Mouse (Mus musculus): ENCODE measurements around the gene Clasp2.
"Not testable (repeated sequence)": the region's sequence is repeated elsewhere in the genome, so short reads cannot be mapped to it uniquely, and the experiment has no call there.

The Clasp2 gene

GRCm38 (mm10) chr9:113741637-113742137 lies 414 bp downstream of the Clasp2 start:
- CTCF ChIA-PET: no interaction called here
- POLR2A ChIA-PET: interaction anchor here in 3 of 4 experiments (0.6 to 1.7 kb wide), 5 partner anchors 17 to 743 kb away, joined by 3 to 6 read pairs (median 4); no protein-coding TSS in a partner anchor

GRCm38 (mm10) chr9:113742361-113742794 lies 1.1 kb downstream of the Clasp2 start:
- CTCF ChIA-PET: interaction anchor here in 2 of 4 experiments (0.6 to 1.6 kb wide), 2 partner anchors 16 to 793 kb away, joined by 7 to 13 read pairs; no protein-coding TSS in a partner anchor
- POLR2A ChIA-PET: interaction anchor here in 3 of 4 experiments (0.7 to 1.7 kb wide), 9 partner anchors 10 to 729 kb away, joined by 3 to 10 read pairs (median 4); no protein-coding TSS in a partner anchor

DNA sequence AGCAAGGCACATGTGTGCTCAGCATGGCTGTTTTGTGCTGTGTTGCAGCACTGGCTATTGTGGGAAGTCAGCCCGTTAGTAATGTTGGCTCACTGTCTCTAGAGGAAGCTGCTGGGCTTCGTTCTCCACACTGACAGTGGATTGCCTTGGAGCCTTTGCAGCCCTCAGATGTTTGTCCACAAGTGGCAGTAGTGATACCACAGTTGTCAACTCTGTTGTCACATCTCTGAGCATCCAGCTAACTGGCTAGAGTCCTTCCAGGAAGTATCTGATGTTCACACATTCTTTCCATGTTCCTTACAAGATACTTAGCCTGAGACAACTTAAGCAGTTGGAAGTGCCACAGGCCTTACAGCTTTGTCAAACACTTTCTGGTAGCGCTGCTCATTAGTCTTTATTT lies 2.0 kb downstream of the Clasp2 start:
- CTCF ChIA-PET: interaction anchor here in 1 of 4 experiments (1.6 kb wide), 1 partner anchor 15 kb away, joined by 7 read pairs; no protein-coding TSS in a partner anchor
- POLR2A ChIA-PET: interaction anchor here in 3 of 4 experiments (0.6 to 1.7 kb wide), 10 partner anchors 9 to 728 kb away, joined by 3 to 10 read pairs (median 4); no protein-coding TSS in a partner anchor

DNA sequence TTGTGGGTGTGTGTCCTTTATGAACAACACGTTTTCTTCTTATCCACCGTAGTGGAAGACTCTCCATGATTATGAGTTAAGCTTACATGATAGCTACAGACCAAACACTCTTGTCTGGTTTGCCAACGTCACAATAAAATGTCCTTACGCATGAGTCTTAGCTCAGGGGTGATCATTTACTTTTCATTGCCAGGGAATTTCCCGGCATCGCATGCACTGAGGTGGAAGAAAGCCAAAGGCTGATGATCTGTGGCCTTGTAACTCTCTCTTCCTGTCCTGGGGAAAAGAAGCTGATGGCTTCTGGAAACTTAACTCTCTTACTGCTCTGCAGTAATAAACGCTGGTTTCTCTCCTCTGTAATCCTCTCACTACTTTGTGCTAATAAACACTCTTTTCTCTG lies 8.1 kb downstream of the Clasp2 start:
- POLR2A ChIA-PET: interaction anchor here in 2 of 4 experiments (0.6 to 4.4 kb wide), 2 partner anchors 9 to 20 kb away, joined by 8 to 27 read pairs; no protein-coding TSS in a partner anchor
- CTCF ChIA-PET: no interaction called here

- POLR2A ChIA-PET: interaction anchor here in 2 of 4 experiments (0.5 to 1.5 kb wide), 3 partner anchors 10 to 940 kb away, joined by 3 to 4 read pairs (median 3); no protein-coding TSS in a partner anchor
- CTCF ChIA-PET: interaction anchor here in 1 of 4 experiments (0.6 kb wide), 1 partner anchor 186 kb away, joined by 7 read pairs; no protein-coding TSS in a partner anchor
Observed at GRCm38 (mm10) chr9:113755888-113756719, 14.8 kb downstream of the Clasp2 start.

DNA sequence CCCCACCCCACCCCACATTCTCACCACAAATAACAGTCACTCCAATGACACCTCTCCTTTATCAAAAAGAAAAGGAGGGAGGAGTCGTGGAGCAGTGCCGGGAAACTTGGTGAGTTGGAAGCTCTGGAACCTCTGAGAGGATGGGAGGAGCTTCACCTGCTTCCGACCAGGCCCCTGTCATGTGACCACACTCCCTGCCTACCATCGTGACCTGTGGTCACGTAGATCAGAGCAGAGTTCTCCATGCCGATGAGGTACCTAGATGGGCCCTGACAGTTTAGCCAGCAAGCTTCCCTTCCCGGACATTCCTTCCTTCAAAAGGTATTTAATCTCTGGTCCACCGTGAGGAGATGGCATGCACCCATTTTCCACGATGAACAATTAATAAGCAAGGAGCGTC lies 17.2 kb downstream of the Clasp2 start:
- CTCF ChIA-PET: interaction anchor here in 3 of 4 experiments (0.6 to 1.8 kb wide), 9 partner anchors 12 to 329 kb away, joined by 3 to 7 read pairs (median 4); partner anchors contain the start of gene Ubp1 (in 1 of the 3)
- POLR2A ChIA-PET: interaction anchor here (0.6 to 3.1 kb wide), 61 partner anchors 8 to 905 kb away, joined by 3 to 27 read pairs (median 4); partner anchors contain the start of genes Fbxl2 (in 3 of the 4), Ubp1 (in 3 of the 4), Clasp2 (in 1 of the 4) and Pdcd6ip (in 1 of the 4)

DNA sequence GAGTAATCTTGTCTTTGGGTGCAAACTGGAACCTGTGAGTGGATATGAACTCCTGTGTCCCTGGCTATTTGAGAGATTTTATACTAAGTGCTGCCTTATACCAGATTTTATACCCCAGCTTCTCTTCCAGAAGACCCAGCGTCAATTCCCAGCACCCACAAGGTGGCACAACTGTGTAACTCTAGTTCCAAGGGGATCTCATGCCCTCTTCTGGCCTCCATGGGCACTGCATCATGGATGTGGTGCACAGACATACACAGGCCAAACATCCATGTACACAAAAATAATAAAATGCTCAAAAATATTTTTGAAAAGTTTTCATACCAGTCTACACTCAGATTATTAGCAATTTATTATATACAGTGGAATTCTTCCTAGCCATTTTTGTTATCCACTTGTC lies 18.4 kb downstream of the Clasp2 start:
- ChIA-PET CTCF (interaction anchor here (0.6 to 1.8 kb wide), 19 partner anchors 12 to 748 kb away, joined by 3 to 7 read pairs (median 4); partner anchors contain the start of genes Fbxl2 (in 1 of the 4) and Ubp1 (in 1 of the 4)), POLR2A (interaction anchor here in 3 of 4 experiments (0.5 to 3.1 kb wide), 24 partner anchors 8 to 768 kb away, joined by 3 to 27 read pairs (median 6); partner anchors contain the start of genes Ubp1 (in 2 of the 3) and Pdcd6ip (in 1 of the 3))

- ChIA-PET CTCF (interaction anchor here in 1 of 4 experiments (0.7 kb wide), 1 partner anchor 11 kb away, joined by 3 read pairs; no protein-coding TSS in a partner anchor), POLR2A (no interaction called here)
Observed at GRCm38 (mm10) chr9:113762389-113762788, 21.1 kb downstream of the Clasp2 start.

- CTCF ChIA-PET: interaction anchor here in 3 of 4 experiments (0.6 to 1.4 kb wide), 8 partner anchors 11 to 734 kb away, joined by 3 to 7 read pairs (median 4); no protein-coding TSS in a partner anchor
- POLR2A ChIA-PET: interaction anchor here in 1 of 4 experiments (1.3 kb wide), 1 partner anchor 21 kb away, joined by 3 read pairs; no protein-coding TSS in a partner anchor
Observed at GRCm38 (mm10) chr9:113763123-113763522, 21.9 kb downstream of the Clasp2 start.

DNA sequence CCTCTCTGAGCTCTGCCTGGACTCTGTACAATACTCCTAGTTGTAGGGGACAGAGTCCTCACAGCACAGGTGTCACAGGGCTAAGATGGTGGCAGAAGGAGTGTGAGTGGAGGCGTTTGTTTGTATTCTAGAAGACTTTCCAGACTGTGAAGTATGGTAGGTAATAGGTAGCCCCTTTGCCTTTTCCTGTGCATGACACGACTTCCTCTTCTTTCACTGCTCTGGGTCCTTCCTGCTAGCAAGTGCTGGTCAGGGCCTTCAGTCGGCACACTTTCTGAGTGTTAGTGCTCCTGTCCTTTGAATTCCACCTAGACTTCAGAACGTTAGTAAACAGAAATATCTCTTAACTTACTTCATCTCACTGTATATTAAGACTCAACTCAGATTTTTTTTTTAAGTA lies 29.4 kb downstream of the Clasp2 start:
- POLR2A ChIA-PET: interaction anchor here in 1 of 4 experiments (1.5 kb wide), 1 partner anchor 9 kb away, joined by 4 read pairs; no protein-coding TSS in a partner anchor
- CTCF ChIA-PET: no interaction called here

DNA sequence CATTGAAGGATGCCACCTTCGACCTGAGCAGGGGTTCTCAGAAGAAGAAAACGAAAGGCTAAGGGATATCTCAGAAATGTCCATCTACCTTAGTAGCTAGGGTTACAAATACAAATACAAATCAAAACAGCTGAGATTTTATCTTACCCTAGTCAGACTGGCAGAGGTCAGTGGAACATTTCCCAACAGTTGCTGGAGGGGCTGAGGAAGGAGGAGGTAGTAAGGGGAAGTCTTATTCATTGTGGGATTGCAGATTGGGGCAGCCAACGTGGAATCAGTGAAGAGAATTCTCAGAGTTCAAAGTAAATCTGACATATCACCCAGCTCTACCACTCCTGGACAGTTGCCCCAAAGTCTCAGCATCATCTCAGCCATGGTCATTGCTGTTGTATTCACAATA lies 39.6 kb downstream of the Clasp2 start:
- POLR2A ChIA-PET: interaction anchor here in 1 of 4 experiments (0.7 to 1.0 kb wide), 2 partner anchors 12 to 22 kb away, joined by 3 to 5 read pairs; no protein-coding TSS in a partner anchor
- CTCF ChIA-PET: no interaction called here

DNA sequence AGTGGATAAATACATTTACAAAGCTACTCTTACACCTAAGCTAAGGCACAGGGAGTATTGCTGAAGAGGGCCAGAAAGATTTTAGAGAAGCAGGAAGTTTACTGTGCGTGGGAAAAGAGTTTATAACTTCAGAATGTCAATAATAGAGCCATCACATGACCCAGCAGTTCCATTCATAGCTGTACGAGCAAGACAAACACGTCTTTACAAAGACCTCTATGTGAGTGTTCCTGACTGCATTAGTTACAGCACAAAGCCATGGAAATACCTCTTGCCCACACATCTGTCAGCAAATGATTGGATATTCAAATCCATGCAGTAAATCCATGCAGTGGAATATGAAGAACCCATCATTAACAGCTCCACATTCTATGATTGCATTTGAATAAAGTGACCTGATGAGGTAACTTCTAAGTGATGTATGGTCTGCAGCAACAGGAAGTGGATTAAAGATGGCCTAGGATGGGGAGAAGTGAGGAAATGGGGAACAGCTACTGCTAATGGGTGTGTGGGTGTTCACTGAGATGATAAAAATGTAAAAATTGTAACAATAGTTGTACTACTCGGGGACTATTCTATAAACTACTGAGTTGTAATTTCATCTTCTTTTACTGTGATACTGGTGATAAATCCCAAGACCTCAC lies 41.2 kb downstream of the Clasp2 start:
- CTCF ChIA-PET: no interaction called here
- POLR2A ChIA-PET: interaction anchor here in 3 of 4 experiments (0.8 to 1.4 kb wide), 4 partner anchors 8 to 305 kb away, joined by 3 to 6 read pairs (median 4); no protein-coding TSS in a partner anchor

- CTCF ChIA-PET: interaction anchor here in 1 of 4 experiments (1.1 kb wide), 1 partner anchor 25 kb away, joined by 3 read pairs; no protein-coding TSS in a partner anchor
- POLR2A ChIA-PET: interaction anchor here in 1 of 4 experiments (0.9 kb wide), 1 partner anchor 20 kb away, joined by 3 read pairs; no protein-coding TSS in a partner anchor
Observed at GRCm38 (mm10) chr9:113783674-113784073, 42.4 kb downstream of the Clasp2 start.

- CTCF ChIA-PET, POLR2A ChIA-PET: not testable (repeated sequence)
Observed at GRCm38 (mm10) chr9:113789283-113789682, 48.0 kb downstream of the Clasp2 start.

DNA sequence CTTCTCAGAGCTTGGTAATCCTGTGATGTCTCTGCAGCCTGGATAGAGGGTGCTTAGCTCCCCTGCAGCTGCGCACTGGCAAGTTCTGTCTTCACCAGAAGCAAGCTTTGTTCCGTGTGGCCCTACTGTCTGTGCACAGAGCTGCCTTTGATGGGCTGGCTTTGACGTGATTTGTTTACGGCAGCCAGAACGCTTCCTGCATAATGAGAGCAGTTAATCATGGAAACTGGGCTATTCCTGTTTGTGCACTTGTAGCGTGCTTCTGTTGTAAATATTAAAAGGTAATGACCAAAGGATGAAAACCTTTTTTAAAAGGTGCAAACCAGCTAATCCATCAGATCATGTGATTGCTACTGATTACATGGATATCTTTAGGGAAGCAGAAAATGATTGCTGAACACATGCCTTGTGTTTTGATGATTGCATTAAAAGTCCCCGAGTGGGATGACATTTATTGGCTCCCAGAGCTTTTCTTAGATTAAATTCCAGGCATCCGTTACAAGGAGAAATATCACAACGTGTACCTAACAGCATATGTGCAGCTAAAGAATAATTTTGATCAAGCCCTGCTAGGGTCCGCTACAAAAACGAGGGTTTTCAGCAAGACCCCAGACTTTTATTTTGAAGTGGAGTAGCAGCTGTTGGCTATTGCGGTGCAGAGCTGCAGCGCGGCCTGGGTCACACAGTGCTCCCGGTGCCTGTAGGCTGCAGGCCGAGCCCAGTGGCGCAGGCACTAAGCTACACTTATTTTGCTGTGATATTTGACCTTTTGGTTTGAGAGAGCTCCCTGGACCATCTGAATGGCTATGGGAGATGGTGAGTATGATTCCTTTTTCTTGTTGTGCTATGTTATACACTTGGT lies 51.6 kb downstream of the Clasp2 start:
- POLR2A ChIA-PET: interaction anchor here in 3 of 4 experiments (0.5 to 2.9 kb wide), 17 partner anchors 10 to 294 kb away, joined by 3 to 16 read pairs (median 4); partner anchors contain the start of gene Ubp1 (in 2 of the 3)
- CTCF ChIA-PET: interaction anchor here in 3 of 4 experiments (0.5 to 1.1 kb wide), 3 partner anchors 13 to 300 kb away, joined by 3 to 4 read pairs (median 3); no protein-coding TSS in a partner anchor

DNA sequence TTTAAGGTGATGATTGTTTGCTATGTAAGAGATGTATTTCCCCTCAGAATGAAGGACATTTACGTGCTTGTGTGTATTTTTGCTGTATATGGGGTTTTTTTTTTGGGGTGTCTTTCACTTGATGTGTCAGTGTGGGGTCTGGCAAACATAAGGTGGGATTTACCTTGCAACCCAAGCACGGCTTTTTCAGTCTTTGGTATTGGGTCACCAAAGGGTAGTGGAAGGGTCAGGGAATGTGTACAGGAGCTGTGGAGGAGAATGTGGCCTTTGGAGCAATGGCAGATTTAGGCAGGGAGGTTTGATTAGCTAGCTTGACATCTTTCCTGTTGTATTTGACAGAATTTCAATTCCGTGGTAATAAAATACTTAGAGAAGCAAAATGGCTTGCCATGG lies 52.2 kb downstream of the Clasp2 start:
- CTCF ChIA-PET: interaction anchor here in 3 of 4 experiments (0.5 to 1.1 kb wide), 3 partner anchors 13 to 299 kb away, joined by 3 to 4 read pairs (median 4); no protein-coding TSS in a partner anchor
- POLR2A ChIA-PET: interaction anchor here in 3 of 4 experiments (0.5 to 2.9 kb wide), 12 partner anchors 10 to 294 kb away, joined by 3 to 16 read pairs (median 4); partner anchors contain the start of gene Ubp1 (in 1 of the 3)

- ChIA-PET CTCF (interaction anchor here in 1 of 4 experiments (0.7 kb wide), 1 partner anchor 82 kb away, joined by 4 read pairs; no protein-coding TSS in a partner anchor), POLR2A (interaction anchor here in 2 of 4 experiments (1.1 to 2.9 kb wide), 6 partner anchors 9 to 137 kb away, joined by 3 to 16 read pairs (median 4); partner anchors contain the start of gene Ubp1 (in 1 of the 2))
Observed at GRCm38 (mm10) chr9:113793966-113794365, 52.7 kb downstream of the Clasp2 start.
